Mouse (Mus musculus): ENCODE results near the gene Gli1. TPM values are rescaled to one million over a fixed set of nuclear protein-coding genes. Genes with fewer than 3 reads are reported as not detected.

Gene Gli1
- polyA plus RNA-seq, 1 experiment from 2014 or later = 0.55 TPM

DNA sequence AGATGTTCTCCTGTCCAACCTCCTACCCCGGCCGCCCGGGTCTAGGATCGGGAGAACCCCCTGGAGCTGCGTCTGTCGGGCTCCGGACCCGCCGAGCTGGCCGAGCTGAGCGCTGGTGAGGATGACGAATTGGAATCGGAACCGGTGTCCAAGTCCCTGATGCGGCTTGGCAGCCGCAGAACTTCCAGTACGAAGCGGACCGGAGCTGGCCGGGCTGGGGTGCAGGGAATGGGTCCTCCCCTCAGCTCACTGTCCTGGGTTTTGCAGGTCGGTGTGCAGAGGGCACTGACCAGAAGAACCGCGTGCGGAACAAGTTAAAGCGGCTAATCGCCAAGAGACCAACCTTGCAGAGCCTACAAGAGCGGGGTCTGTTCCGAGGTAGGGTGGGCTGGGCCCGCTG lies 14.9 kb downstream of the Gli1 start:
- Histone ChIP-seq H3K36me3 (ENCODE audit: control insufficient read depth, insufficient read depth, low read length) (no peaks in the 10 kb centered on the region), H3K4me3 (ENCODE audit: low read depth, low read length) (peak overlapping the region; percentile 22), H3K9ac (ENCODE audit: low read length) (0 out of 2 replicates have a peak overlapping the region, but pooled peaks have one; percentile 41), H3K9me3 (replicated peaks; ENCODE audit: control insufficient read depth, low read length) (no peaks in the 10 kb centered on the region), H3K4me2 (ENCODE audit: low read length) (peak overlapping the region; percentile 50), H3K27me3 (replicated peaks; ENCODE audit: control insufficient read depth, insufficient read depth, low read length) (peaks cover 56% of the 10 kb centered on the region), H3K4me1 (ENCODE audit: control insufficient read depth, insufficient read depth, low read length) (peaks cover 7% of the 10 kb centered on the region; the same call in 1 of the 2 replicates), H3K27ac (ENCODE audit: low read depth, low read length) (no peak overlapping the region)
- no peak for ATAC-seq
- 6% methylated on average over 29 of the region's 29 CpGs for WGBS
- no peak for DNase-seq (ENCODE audit: low spot score)

DNA sequence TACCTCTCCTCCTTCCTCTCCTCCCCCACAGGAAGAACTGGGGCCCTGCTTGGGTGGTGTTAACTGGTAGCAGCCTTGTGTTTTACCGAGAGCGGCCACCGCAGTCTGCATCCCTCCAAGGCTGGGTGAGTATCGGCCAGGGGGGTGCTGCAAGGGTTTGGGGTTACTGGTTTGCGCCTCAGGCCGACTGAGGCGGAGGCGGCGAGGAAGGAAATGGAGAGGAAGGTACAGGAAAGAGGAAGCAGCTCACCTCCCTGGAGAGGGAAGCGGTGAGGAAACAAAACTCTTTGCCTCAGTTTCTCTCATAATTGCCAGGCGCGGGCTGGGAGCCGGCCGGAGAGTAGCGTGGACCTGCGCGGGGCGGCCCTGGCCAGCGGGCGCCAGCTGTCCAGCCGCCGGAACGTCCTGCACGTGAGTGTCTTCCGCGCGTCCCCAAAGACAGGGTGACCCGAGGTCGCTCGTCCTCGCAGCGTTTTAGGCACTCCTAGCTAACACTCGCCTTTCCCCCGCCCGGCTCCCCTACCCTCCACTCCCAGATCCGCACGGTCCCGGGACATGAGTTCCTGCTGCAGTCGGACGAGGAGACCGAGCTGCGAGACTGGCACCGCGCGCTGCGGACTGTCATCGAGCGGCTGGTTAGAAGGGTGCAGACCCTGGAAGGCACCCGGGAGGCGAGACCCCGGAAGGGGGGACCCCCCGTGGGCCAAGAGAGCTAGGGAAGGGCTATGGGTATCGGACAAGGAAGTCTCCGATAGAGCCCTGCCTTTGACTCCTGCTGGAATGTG lies 15.6 kb downstream of the Gli1 start:
- Histone ChIP-seq H3K9ac (ENCODE audit: low read length) (peak overlapping the region; percentile 41; the same call in 1 of the 2 replicates), H3K4me2 (ENCODE audit: low read length) (peak overlapping the region; percentile 50), H3K27ac (ENCODE audit: low read depth, low read length) (no peak overlapping the region), H3K36me3 (ENCODE audit: control insufficient read depth, insufficient read depth, low read length) (no peaks in the 10 kb centered on the region), H3K27me3 (replicated peaks; ENCODE audit: control insufficient read depth, insufficient read depth, low read length) (peaks cover 56% of the 10 kb centered on the region), H3K4me1 (ENCODE audit: control insufficient read depth, insufficient read depth, low read length) (peaks cover 7% of the 10 kb centered on the region; the same call in 1 of the 2 replicates), H3K9me3 (replicated peaks; ENCODE audit: control insufficient read depth, low read length) (no peaks in the 10 kb centered on the region), H3K4me3 (ENCODE audit: low read depth, low read length) (peak overlapping the region; percentile 22)
- WGBS = under 1% methylated on average over 54 of the region's 54 CpGs
- ATAC-seq (no peak), DNase-seq (ENCODE audit: low spot score) (no peak)

DNA sequence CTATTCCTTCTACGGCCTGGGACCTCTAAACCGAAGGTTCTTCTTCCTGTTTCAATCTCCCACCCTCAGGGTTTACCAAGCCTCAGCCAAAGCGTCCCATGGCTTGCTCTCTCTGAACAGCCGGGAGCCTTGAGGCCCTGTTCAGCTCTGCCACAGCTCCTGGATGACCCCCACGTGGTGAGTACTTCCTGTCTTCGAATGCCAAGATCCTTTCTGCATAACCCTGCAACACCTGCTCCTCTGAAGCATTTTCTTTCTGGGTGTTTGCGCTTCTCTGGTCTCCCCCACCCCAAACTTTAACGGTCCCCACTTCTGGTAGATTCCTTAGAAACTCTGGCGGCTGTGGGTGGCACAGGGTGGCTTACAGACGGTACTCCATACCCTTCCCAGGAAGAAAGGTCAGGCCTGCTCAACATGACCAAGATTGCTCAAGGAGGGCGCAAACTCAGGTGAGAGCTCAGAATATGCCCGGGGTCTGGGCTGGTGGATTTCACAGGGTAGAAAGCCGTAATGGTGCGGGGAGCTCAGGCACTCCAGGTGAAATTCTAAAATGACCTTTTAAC lies 16.2 kb downstream of the Gli1 start:
- no peak overlapping the region for H3K9ac ChIP-seq (ENCODE audit: low read length)
- H3K36me3 ChIP-seq (ENCODE audit: control insufficient read depth, insufficient read depth, low read length) = no peaks in the 10 kb centered on the region
- 35% methylated on average over 14 of the region's 14 CpGs for WGBS
- DNase-seq (ENCODE audit: low spot score) = no peak
- H3K4me2 ChIP-seq (ENCODE audit: low read length) = no peak overlapping the region
- peaks cover 7% of the 10 kb centered on the region; the same call in 1 of the 2 replicates for H3K4me1 ChIP-seq (ENCODE audit: control insufficient read depth, insufficient read depth, low read length)
- no peaks in the 10 kb centered on the region for H3K9me3 ChIP-seq (replicated peaks; ENCODE audit: control insufficient read depth, low read length)
- no peak overlapping the region for H3K4me3 ChIP-seq (ENCODE audit: low read depth, low read length)
- H3K27ac ChIP-seq (ENCODE audit: low read depth, low read length) = no peak overlapping the region
- H3K27me3 ChIP-seq (replicated peaks; ENCODE audit: control insufficient read depth, insufficient read depth, low read length) = peaks cover 55% of the 10 kb centered on the region
- ATAC-seq = no peak

DNA sequence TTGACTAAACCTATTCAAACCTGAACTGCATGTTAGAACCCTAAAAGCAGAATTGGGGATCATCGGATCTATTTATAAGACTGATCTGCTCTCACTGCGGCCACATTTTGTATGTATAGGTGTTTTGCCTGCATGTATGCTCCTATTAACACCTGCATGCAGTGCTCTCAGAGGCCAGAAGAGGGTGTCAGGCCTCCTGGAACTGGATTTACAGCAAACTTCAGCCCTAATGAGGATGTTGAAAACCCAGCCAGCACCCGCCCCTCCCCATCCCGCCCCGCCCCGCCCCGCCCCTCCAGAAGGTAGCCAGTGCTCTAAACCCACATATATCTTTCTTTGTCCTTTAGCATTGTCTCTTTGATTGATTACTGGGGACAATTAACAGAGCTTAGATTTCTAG lies 17.3 kb downstream of the Gli1 start:
- H3K27me3 ChIP-seq (replicated peaks; ENCODE audit: control insufficient read depth, insufficient read depth, low read length) = peaks cover 49% of the 10 kb centered on the region

DNA sequence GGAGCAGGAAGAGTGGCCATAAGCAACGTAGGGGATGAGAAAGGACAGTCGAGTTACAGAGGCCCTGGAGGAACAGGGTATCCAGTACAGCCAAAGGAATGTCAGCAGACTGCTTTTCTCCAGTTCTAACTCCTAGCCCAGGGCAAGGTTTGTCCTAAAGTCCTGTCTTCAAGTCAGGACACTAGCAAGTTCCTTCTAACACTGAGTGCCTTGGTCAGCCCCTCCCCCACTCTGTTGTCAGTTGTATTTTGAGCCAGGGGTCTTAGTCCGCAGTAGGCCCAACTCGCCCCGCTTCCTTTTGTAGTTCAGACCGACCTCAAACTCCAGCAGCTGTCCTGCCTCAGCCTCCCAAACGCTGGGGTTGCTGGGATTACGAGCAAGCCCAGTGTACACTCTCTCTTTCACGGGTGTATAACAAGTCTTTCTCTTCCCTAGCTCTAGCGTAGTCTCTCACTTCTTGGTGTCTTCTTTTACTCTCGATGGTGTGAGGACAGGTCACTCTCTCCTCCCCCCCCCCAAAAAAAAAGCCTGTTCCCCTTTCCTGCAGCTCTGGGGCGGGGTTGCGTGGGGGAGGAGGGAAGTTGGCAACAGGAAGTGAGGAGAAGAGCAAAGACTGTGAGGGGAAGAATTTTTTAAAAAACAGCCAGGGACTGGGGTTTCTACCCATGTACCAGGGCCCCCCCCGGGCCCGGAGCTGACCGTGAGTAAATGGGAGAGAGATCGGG lies 18.5 kb downstream of the Gli1 start:
- no peaks in the 10 kb centered on the region for H3K9me3 ChIP-seq (replicated peaks; ENCODE audit: control insufficient read depth, low read length)
- no peak overlapping the region for H3K4me2 ChIP-seq (ENCODE audit: low read length)
- H3K27ac ChIP-seq (ENCODE audit: low read depth, low read length) = no peak overlapping the region
- no peaks in the 10 kb centered on the region for H3K36me3 ChIP-seq (ENCODE audit: control insufficient read depth, insufficient read depth, low read length)
- no peak for DNase-seq (ENCODE audit: low spot score)
- 80% methylated on average over 15 of the region's 17 CpGs for WGBS
- H3K4me1 ChIP-seq (ENCODE audit: control insufficient read depth, insufficient read depth, low read length) = peaks cover 7% of the 10 kb centered on the region; the same call in 1 of the 2 replicates
- H3K4me3 ChIP-seq (ENCODE audit: low read depth, low read length) = no peak overlapping the region
- H3K9ac ChIP-seq (ENCODE audit: low read length) = no peak overlapping the region
- no peak for ATAC-seq
- peaks cover 40% of the 10 kb centered on the region for H3K27me3 ChIP-seq (replicated peaks; ENCODE audit: control insufficient read depth, insufficient read depth, low read length)

More for the DNA sequence above, 17.3 kb downstream of the Gli1 start:
- Histone ChIP-seq H3K9ac (ENCODE audit: low read length) (no peak overlapping the region), H3K4me3 (ENCODE audit: low read depth, low read length) (no peak overlapping the region), H3K4me1 (ENCODE audit: control insufficient read depth, insufficient read depth, low read length) (peaks cover 7% of the 10 kb centered on the region; the same call in 1 of the 2 replicates), H3K4me2 (ENCODE audit: low read length) (no peak overlapping the region), H3K36me3 (ENCODE audit: control insufficient read depth, insufficient read depth, low read length) (no peaks in the 10 kb centered on the region), H3K27ac (ENCODE audit: low read depth, low read length) (no peak overlapping the region), H3K9me3 (replicated peaks; ENCODE audit: control insufficient read depth, low read length) (no peaks in the 10 kb centered on the region)
- ATAC-seq (peak; percentile 23; the same call in 1 of the 2 replicates), DNase-seq (ENCODE audit: low spot score) (peak; percentile 51)
- WGBS = 15% methylated on average over 7 of the region's 7 CpGs

DNA sequence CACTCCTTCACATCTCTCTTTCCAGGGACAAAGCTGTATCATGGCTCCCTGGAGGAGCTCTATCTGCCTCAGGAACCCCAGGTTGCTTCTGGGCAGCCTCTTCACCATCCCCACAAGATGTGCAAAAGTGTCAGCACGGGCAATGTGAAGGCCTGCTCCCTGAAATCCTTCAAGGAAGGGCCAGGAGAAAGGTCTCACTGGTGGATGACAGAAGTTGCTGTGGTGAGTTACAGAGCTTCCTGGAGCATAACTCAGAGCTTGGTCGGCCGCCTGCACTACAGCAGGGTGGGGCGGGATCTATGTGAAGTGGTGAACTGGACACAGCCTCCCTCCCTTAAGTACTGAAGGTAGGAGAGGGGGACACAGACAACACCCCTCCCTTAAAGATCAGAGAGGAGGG lies 19.1 kb downstream of the Gli1 start:
- H3K4me2 ChIP-seq (ENCODE audit: low read length) = no peak overlapping the region
- ATAC-seq (no peak), DNase-seq (ENCODE audit: low spot score) (no peak)
- peaks cover 34% of the 10 kb centered on the region for H3K27me3 ChIP-seq (replicated peaks; ENCODE audit: control insufficient read depth, insufficient read depth, low read length)
- H3K36me3 ChIP-seq (ENCODE audit: control insufficient read depth, insufficient read depth, low read length) = no peaks in the 10 kb centered on the region
- no peak overlapping the region for H3K9ac ChIP-seq (ENCODE audit: low read length)
- peaks cover 7% of the 10 kb centered on the region; the same call in 1 of the 2 replicates for H3K4me1 ChIP-seq (ENCODE audit: control insufficient read depth, insufficient read depth, low read length)
- no peak overlapping the region for H3K27ac ChIP-seq (ENCODE audit: low read depth, low read length)
- H3K4me3 ChIP-seq (ENCODE audit: low read depth, low read length) = no peak overlapping the region
- 81% methylated on average over 4 of the region's 4 CpGs for WGBS
- no peaks in the 10 kb centered on the region for H3K9me3 ChIP-seq (replicated peaks; ENCODE audit: control insufficient read depth, low read length)

DNA sequence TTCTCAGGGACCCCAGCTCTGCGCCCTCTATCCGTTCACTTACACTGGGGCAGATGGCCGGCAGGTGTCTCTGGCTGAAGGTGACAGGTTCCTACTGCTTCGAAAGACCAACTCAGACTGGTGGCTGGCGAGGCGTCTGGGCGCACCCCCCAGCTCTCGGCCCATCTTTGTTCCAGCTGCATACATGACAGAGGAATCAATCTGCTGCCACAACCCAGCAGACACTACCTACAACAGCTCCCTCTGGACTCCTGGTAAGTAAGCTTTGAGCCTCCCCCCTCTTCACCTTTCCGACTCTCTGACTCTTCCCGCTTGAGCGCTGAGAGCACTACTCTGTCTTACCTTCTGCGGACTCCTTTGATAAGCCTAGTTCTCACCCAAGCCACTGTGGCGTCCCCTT lies 19.6 kb downstream of the Gli1 start:
- Histone ChIP-seq H3K4me1 (ENCODE audit: control insufficient read depth, insufficient read depth, low read length) (peaks cover 7% of the 10 kb centered on the region; the same call in 1 of the 2 replicates), H3K27ac (ENCODE audit: low read depth, low read length) (no peak overlapping the region), H3K9me3 (replicated peaks; ENCODE audit: control insufficient read depth, low read length) (no peaks in the 10 kb centered on the region), H3K9ac (ENCODE audit: low read length) (no peak overlapping the region), H3K36me3 (ENCODE audit: control insufficient read depth, insufficient read depth, low read length) (no peaks in the 10 kb centered on the region), H3K4me2 (ENCODE audit: low read length) (no peak overlapping the region), H3K27me3 (replicated peaks; ENCODE audit: control insufficient read depth, insufficient read depth, low read length) (peaks cover 29% of the 10 kb centered on the region), H3K4me3 (ENCODE audit: low read depth, low read length) (no peak overlapping the region)
- DNase-seq (ENCODE audit: low spot score) (no peak), ATAC-seq (no peak)
- WGBS = 63% methylated on average over 13 of the region's 13 CpGs

DNA sequence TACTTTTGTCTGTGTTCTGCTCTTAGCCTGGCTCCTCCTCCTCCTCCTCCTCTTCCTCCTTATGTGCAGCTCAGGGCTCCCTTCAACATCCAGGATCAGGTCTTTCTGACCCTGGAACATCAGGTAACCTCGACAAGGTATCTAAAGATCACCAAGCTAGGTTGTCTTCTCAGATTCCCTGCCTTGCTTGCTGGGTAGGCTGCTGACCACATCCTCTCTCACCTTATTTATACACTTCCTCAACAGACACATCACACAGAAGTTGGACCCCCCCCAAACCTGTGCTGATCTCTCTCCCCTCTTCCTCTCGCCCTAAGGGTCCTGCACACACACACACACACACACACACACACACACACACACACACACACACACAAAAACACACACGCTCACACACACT lies 20.2 kb downstream of the Gli1 start, which contains the start of gene Arhgap9:
Arhgap9 (plus strand) TSS at position 344 of the 400 bp plus-strand sequence.
- H3K9me3 ChIP-seq (replicated peaks; ENCODE audit: control insufficient read depth, low read length) = no peaks in the 10 kb centered on the region
- no peak within 1 kb of the TSS for H3K4me2 ChIP-seq (ENCODE audit: low read length)
- H3K36me3 ChIP-seq (ENCODE audit: control insufficient read depth, insufficient read depth, low read length) = no peaks in the 10 kb centered on the region
- no peak within 1 kb of the TSS for H3K4me3 ChIP-seq (ENCODE audit: low read depth, low read length)
- H3K4me1 ChIP-seq (ENCODE audit: control insufficient read depth, insufficient read depth, low read length) = peaks cover 5% of the 10 kb centered on the region; the same call in 1 of the 2 replicates
- DNase-seq (ENCODE audit: low spot score) = no peak
- H3K27ac ChIP-seq (ENCODE audit: low read depth, low read length) = no peak within 1 kb of the TSS
- H3K27me3 ChIP-seq (replicated peaks; ENCODE audit: control insufficient read depth, insufficient read depth, low read length) = peaks cover 24% of the 10 kb centered on the region
- 80% methylated on average over 3 of the region's 3 CpGs for WGBS
- no peak for ATAC-seq
- H3K9ac ChIP-seq (ENCODE audit: low read length) = no peak within 1 kb of the TSS
